Mouse (Mus musculus) activated CD4-positive, CD25-positive, alpha-beta regulatory T cell, adult 4 months (primary cell): Measurements from ENCODE around the gene Map3k9. TPM values are rescaled to one million over a fixed set of nuclear protein-coding genes. Genes with fewer than 3 reads are reported as not detected.

ENCODE experiments used
- ATAC-seq: one replicate; pipeline ENCODE4 v1.8.0; 2017
- polyA plus RNA-seq, 2 experiments: library from polyadenylated mRNA; unstranded; fragments of 100-300 nt; shearing (Covaris generic); gene quantifications; one replicate each; pipeline ENCODE4 v1.2.1; 2017

Map3k9 gene
- under 1 TPM; 0.13 to 0.26 TPM for polyA plus RNA-seq

DNA sequence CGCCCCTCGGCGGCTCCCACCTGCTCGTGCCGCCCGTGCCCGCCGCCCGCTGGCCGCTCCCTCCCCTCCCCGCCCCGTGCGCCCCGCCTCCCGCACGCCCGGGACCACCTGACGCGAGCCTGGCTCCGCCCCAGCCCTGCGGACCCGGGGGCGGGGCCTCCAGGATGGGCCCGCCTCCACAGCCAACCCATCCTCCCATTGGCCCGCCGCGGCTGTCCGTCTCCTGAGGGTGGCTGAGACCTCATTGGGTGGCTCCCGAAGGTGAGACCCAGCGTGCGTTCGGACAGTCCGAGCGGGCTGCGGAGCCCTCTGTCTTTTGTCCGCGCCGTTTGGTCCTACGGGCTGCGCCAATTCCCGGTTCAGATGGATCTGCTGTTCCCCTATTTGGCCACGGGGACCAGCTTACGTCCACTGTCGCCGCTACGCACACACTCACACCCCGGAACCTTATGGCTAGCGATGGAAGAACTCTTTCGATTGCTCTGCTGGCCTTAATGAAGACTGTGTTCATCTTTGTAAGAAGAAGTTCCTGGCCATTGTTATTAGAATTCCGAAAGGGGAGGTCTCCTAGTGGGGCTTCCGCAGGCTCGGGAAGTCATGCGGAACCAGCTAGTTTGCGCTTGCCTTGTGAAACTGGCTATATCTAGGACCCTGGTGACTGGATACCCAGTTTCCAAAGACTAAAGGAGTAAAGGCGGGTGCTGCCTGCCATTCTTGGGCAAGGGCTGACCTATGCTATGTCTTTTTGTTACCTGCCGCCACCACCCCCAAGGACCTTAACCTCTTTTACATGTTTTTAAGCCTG is at the start of gene Map3k9:
Map3k9 (minus strand) TSS at position 71 of the 805 bp plus-strand sequence.
- ATAC-seq: peak; percentile 94

DNA sequence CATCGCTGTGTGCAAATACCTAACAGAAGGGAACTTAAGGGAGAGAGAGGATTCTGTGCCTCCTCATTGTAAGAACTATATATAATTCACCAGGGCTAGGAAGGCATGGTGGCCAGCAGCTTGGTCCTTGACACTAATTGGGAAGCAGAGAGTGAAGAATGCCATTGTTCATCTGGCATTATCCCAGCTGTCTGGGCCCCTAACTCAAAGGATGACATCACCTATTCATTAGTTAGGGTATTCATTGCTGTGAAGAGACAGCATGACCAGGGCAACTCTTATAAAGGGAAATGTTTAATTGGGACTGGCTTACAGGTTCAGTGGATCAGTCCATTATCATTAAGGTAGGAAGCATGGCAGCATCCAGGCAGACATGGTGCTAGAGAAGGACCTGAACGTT is 47.4 kb upstream of the Map3k9 start:
- no peak for ATAC-seq

DNA sequence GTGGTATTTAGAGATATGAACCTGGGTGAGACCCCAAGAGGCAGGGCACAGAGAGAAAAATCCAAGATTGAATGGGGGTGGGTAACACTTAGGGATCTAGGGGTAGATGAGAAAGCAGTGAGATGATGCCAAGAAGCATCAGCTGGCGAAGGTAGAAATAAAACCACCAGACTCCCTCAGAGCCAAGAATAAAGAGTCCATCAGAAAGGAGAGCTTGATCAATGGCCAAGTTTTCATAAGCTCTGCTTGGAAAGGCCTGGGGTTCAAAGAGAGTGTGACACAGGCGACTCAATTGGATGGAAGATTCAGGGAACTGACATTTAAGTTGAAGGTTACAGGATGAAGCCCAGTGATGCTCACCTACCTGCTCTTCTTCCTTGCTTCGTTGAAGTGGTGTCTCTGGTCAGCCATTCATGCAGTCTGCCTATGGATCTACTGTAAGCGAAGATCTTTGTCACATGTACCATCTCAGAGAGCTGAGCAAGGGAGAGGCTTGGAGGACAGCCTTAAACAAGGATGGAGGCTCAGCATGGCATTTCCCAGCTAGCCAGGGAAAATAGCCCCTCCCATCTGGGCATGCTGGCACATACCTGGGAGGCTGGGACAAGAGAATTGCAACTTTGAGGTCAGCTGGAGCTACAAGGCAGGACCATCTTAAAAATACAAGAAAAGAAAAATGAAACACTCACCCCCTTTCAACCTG is 42.0 kb upstream of the Map3k9 start:
- ATAC-seq: no peak

DNA sequence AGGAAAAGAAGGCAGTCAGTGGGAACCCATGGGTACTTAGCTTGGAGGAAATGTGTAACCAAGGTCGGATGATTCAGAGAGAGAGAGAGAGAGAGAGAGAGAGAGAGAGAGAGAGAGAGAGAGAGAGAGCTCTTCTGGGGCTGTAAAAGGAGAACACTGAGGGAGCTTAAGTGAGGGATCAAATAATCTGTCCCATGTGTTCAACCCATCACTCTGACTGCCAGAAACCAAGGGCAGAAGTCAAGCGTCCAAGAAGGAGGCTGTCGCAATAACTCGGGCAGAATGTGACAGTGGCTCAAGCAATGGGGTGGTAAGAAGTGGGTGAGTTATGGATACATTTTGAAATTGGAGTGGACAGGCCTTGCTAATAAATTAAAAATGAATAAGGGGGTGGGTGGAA is 41.2 kb upstream of the Map3k9 start:
- ATAC-seq: no peak

DNA sequence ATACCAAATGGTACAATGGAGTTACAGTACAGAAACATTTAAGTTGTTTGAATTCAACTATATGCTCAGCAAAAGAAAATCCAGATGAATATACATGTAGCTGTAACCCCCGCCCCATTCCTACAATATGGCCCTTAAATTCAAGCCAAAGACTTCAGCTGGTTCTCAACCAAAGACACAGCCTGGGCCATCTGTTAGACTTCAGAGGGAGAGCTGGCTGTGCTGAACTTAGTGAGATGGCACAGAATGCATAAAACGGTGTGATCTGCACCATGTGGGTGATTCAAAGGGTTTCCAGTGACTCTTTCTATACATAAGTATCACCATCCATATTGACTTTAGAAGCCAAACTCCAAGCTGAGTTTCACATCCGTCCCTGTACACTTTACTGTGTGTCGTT is 39.7 kb upstream of the Map3k9 start:
- ATAC-seq: no peak

DNA sequence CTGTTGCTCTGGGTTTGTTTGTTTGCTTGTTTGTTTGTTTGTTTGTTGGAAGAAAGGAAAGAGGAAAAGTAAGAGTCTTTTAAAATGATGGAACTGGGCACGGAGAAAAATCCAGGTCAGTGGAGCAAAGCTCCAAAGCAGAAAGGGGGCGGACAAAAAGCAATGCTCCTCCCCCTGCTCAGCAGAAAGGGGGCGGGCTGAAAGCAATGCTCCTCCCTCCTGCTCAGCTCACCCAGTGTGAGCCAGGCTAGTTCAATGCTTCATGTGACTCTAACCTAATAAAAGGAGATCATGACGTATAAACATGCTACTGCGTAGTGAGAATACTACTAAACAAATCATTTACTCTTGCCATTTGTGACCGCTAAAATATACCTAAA is 36.1 kb upstream of the Map3k9 start:
- no peak for ATAC-seq

DNA sequence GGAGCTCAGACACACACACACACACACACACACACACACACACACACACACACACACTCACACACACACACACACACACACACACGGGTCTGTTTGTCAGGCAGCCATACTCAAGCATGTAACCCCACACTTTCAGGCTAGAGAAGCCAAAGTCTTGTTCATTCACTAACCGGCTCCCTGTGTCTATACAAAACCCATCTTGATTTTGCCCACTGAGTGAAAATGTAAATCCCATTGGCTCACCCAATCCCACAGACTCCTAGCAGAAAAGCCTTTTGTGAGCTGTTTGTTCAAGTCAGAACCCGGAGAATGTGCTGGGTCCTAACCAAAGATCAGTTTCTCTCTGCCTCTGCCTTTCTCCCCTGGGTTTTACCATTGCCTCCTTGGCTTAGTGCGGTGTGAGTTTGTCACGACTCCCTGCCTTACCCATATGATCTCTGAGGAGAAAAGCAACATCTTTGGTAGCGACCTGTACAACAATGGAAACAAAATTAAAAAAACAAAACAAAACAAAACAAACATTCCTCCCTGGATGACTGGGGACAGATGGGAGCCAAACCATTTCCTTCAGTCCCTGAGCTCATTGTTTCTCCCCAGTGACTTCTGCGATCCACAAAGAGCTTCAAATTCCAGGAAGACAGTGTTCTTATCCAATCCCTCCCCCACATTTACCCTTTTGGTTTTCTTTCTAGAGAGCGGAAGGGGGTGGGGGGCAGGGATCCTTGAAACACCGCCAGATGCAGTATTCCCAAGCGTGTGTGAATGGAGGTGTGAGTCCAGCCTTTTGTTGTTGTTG is 35.6 kb upstream of the Map3k9 start:
- no peak for ATAC-seq

DNA sequence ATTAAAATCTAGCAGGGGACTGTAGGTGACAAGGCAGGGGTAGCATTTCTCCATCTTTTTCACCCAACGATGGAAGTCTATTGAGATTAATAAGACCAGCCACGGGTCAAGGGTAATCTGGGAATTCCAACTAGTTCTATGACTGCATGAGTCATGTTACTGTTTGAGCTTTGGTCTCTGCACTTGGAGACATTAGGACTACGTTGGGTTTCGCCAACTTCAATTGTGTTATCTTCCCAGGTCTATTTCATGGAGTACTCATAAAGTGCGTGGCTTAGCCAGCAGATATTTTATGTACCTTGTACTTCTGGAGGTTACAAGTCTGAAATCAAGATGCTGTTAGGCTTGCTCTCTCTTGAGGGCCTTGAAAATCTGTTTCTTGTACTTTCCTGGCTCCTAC is 33.8 kb upstream of the Map3k9 start:
- ATAC-seq: no peak

DNA sequence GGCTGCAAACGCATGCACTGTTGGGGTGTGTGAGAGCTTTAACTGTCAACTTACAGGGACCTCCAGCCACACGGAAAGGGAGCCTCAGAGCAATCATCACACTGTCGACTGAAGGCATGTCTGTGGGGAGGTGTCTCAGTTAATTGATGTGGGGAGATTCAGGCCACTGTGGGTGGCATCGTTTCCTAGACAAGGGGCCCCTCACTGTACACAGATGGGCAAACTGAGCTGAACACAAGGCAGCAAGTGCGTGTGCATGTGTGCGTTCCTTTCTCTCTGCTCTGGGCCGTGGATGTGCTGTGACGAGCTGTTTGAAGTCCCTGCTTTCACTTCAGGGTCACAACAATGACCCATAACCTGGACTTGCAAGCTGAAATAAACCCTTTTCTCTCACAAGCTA is 29.4 kb upstream of the Map3k9 start:
- ATAC-seq: no peak

DNA sequence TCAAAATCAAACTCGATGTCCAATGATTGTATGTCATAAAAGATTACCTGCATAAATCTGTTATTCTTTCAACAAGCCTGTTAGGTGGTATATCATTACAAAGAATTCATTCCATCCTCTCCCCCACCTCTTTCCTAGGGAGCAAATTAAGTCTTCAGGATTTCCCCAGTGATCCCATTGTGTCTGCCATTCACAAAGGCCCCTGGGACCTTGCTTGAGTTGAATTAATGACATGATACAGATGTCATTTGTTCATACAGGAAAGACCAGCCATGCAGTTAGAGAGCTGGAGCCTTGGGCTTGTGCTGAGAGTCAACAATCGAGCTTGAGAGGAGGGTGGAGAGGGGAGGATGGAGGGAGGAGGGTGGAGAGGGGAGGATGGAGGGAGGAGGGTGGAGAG is 27.6 kb upstream of the Map3k9 start:
- ATAC-seq: no peak

DNA sequence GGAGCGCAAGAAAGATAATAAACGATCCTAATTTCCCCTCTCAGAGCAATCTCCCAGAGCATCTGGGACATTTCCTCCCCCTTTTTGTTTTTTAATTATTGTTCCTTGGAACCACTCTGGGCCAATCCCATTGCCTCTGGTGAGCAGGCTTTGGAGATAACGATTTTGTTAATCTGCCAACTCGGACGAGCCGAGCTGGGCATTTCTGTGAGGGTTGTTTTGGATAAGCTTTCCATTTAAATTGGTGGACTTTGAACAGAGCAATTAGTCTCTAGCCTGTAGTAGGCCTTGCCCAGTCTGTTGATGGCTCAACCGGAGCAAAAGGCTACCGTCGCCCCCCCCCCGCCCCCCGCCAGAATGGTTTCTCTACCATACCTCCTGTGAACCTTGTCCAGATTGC is 27.0 kb upstream of the Map3k9 start:
- no peak for ATAC-seq

DNA sequence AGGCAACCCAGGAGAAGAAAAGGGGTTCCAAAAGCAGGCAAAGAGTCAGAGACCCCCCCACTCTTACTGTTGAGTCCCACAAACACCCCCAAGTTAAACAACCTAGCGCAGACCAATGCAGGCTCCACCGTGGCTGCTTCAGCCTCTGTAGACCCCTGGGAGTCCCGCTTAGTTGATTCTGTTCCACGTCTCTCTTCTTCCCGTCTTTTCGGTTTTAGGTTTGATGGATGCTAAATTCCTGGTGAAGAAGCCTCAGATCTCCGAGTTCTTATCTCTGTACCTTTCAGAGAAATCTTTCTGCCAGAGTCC is 26.5 kb upstream of the Map3k9 start:
- ATAC-seq: no peak

DNA sequence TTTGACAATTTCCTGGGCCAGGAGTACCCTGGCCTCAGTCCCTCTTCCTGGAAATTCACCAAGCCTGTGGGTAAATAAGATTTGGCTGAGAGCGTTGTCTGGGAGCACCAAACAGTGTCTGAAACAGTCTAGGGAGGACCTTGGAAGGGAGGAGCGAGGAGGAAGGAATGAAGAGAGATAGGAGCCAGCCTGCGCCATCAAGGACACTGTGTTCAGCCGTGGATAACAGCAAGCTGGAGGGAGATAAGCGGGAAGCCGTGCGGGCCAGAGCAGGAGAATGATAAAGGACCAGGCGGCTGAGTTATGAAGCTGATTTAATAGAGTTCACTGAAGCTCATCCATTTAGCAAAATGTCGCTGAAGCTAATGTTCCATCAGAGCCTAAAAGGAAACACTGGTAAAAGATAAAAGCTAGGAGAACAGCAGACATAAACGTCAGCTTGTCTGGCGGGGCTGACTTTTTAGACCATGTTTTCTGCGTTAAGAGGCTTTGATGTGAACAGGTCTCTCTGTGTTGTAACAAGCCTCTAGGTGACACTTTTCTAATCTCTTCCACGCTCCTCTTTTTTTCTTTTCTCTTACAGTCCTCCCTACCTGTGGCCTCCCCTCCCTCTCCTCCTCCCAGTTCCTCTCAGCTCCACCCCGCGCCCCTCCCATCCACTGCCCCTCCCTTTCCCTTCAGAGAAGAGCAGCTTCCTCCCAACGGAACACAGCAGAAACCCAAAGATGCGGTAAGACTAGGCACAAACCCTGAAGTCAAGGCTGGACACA is 26.0 kb upstream of the Map3k9 start:
- ATAC-seq: peak; percentile 81

DNA sequence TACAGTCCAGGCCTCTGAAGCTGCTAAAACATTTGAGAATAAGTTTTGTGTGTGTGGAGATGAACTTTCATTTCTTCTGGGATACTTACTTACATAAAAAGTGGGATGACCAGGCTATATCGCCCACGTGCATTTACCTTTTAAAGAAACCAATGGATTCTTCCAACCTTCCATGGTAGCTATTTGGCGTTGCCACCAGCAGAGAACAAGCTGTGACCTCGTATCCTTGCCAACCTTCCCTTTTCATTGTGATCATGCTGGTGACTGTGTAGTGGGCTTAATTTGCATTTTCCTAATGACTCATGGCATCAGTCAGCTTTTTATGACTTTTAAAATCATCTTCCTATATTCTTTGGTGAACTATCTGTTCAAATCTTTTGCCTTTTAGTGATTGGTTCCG is 25.1 kb upstream of the Map3k9 start:
- no peak for ATAC-seq

DNA sequence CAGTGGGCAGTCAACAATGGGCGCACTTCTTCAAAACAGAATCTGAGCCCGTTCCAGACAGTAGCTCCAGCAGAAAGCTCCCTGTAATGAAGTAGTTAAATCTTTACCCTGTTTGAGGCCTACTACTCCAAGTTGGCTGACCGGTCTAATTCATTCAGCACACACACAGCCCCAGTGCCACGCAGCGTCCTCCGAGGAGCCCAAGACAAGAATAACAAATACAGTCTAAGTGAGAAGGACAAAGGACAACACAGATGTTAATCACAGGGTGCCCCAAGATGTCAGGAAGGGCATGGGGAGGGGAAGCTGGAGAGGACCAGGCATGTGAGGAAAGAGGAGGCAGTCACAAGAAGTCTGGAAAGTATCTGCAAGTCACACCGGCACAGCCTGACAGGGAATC is 22.8 kb upstream of the Map3k9 start:
- no peak for ATAC-seq

DNA sequence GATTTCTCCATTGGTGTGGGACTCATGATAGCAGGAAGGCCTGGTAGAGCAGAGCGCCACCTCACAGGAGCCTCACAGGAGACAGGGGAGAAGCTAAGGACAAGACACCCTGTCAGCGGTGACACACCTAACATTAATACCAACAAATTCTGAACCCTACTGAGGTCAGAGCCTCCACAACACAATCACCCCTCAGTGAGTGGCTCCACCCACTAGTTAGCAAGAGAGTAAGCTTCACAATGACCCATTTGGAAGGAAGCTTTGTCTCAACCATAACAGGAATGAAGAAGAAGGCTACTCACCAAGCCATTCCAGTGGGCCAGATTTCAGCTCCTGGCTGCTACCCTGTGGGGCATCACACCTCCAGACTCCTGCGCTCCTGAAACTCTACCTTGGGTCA is 22.0 kb upstream of the Map3k9 start:
- ATAC-seq: no peak

DNA sequence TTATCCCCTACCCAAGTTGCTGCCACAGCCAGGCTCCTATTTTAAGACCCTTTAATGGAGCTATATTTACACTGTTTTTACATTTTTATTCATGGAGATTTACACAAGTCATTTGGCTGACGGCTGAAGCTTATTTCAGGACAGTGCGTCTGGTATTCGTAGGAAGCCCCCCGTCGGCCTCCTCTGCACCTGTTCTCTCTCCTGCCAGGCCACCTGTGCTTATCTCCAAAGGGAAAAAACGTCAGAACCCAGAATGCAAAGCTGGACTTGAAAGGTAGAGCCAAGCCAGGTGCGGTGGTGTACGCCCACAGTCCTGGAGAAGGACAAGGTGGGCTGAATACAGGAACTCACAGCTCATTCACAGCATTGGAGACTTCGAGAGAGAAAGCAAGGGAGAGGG is 20.2 kb upstream of the Map3k9 start:
- ATAC-seq: no peak

DNA sequence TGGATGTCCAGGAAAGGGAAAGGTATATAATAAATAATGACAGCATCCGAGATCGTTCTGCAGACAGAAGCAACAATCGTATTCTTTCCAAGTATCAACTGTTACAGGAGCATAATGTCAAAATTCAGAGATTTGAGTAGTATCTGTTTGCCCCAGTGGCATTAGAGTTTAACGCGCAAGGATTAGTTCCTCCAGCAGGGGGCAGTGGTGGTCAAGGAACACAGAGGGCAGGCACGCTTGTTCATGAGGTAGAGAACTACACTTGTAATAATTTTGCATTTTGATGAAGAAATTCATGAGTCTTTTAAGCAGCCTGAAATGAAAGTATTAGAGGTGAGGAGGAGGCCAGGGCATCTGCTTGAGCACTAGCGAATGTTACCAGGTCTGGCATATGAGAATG is 15.6 kb upstream of the Map3k9 start:
- peak; percentile 69 for ATAC-seq

DNA sequence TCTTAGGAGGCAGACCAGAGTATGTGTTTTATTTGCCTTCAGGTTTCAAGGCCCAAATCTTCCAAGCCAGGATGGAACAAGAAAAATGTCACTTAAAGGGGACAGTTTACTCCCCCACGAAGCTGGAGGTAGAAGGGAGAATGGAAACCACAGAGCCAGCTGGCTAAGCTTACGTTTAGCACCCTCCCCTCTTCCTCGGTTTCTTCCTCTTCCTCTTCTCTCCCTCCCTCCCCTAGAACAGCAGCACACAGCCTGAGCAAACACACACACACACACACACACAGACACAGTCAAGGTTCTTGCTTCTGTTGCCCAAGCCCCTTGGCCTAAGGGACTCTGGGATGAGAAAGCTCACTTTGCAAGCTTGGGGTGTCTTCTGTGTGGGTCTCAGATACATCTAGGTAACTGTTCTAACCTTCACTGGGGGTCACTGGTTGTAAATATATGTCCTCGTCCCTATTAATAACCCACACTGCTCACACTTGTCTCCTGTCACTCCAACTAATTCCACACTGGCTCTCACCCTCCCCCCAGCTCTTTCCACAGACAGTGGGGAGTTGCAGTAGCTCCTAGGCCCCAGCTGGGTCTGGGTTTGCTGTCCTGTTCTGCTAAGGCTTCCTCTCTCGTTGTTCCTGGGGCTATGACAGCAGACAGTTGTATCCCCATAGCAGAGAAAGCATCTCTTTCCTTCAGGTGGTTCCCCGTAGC is 11.7 kb upstream of the Map3k9 start:
- ATAC-seq: no peak

DNA sequence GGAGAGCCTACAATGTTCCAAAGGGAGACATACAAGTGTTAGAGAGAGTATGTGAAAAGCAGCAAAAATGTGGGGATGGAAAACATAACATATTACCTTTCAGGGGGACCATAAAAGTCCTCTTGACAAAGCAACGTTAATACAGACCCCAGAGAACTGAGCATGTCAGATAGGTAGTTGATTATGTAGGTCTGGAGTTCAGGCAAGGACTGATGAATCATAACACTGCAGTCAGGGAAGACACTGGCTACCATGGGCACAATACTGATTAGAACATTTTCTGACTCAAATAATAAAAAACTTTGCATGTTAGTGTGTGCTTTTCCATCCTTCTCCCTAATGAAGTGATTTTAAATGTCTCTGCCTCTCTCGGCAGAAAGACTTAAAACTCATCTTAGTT is 8.5 kb upstream of the Map3k9 start:
- ATAC-seq: no peak

DNA sequence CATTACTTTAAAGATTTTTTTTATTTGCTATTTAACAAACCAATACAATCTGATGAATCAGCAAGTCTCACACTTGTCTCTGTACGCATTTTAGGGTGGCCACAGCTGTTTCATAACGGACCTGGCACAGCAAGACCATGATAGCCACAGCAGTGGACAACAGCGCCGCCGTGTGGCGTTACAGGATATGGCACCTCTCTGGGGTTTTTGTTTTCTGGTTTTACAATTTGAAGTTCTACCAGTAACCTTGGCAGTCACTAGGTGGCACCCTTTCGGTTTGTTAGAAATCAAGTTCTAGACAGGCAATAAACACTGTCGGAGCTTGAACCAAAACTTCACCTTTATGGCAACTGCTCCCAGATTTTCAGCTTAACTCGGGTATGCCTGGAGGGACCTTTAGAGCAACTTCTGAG is 7.7 kb upstream of the Map3k9 start:
- ATAC-seq: peak; percentile 91

DNA sequence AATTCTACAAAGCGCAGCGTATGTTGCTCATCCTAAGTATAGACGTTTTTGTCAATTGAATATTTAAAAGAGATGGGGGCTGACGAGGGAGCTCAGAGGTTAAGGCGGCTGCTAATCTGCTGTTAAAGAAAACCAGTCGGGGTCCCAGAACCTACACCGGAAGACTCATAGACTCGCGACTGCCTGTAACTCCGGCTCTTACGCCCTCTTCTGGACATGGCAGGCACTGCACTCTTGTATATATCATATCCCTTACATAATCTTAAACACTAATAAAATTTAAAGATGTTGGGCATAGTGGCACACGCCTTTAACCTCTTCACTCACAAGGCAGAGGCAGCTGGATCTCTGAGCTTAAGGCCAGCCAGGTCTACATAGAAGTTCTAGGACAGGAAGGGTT is 6.3 kb upstream of the Map3k9 start:
- no peak for ATAC-seq
